Mouse (Mus musculus) lung, postnatal 0 days (tissue): ENCODE measurements around the gene Epb41l2. TPM values are rescaled to one million over a fixed set of nuclear protein-coding genes. Genes with fewer than 3 reads are reported as not detected.

Experiments
- ATAC-seq: fragments of 200-750 bp; cut with Nextera tagmentation; 2 replicates; pipeline ENCODE4 v1.8.0; 2017; ENCODE audit warnings: moderate library complexity
- DNase-seq: peaks from one replicate; pipeline ENCODE4 v3.0.0-alpha.2; 2016; ENCODE audit warnings: low spot score
- H3K27ac ChIP-seq: fragments of 300-500 bp; sonication (generic); 2 replicates; pipeline ENCODE4 v1.5.1; 2014; ENCODE audit warnings: antibody characterized with exemption, mild to moderate bottlenecking, low read length, mixed read lengths
- H3K27me3 ChIP-seq: fragments of 300-500 bp; sonication (generic); replicated peaks from 2 replicates; pipeline ENCODE4 v1.6.1; 2014; ENCODE audit warnings: low read length, mixed read lengths; ENCODE audit not compliant: insufficient read depth
- H3K36me3 ChIP-seq: fragments of 300-500 bp; sonication (generic); 2 replicates; pipeline ENCODE4 v1.6.1; 2014; ENCODE audit warnings: low read length, mixed read lengths; ENCODE audit not compliant: insufficient read depth
- H3K4me1 ChIP-seq: fragments of 300-500 bp; sonication (generic); 2 replicates; pipeline ENCODE4 v1.6.1; 2014; ENCODE audit warnings: antibody characterized with exemption, low read depth, low read length, mixed read lengths; ENCODE audit not compliant: insufficient read depth
- H3K4me2 ChIP-seq: fragments of 300-500 bp; sonication (generic); replicated peaks from 2 replicates; pipeline ENCODE4 v1.6.1; 2014; ENCODE audit warnings: low read depth, mild to moderate bottlenecking, low read length, moderate library complexity, mixed read lengths
- H3K4me3 ChIP-seq: fragments of 300-500 bp; sonication (generic); 2 replicates; pipeline ENCODE4 v1.5.1; 2014; ENCODE audit warnings: low read depth, low read length
- H3K9ac ChIP-seq: fragments of 300-500 bp; sonication (generic); replicated peaks from 2 replicates; pipeline ENCODE4 v1.6.1; 2014; ENCODE audit warnings: low read depth, mild to moderate bottlenecking
- H3K9me3 ChIP-seq: fragments of 300-500 bp; sonication (generic); 2 replicates; pipeline ENCODE4 v1.6.1; 2016; ENCODE audit warnings: low read length, mixed read lengths
- CTCF ChIP-seq: IDR thresholded peaks from 2 replicates; pipeline ENCODE4 v1.5.1; 2016; ENCODE audit warnings: antibody characterized with exemption, mild to moderate bottlenecking
- EP300 ChIP-seq: IDR thresholded peaks from 2 replicates; pipeline ENCODE4 v1.6.1; 2016; ENCODE audit warnings: antibody characterized with exemption, mild to moderate bottlenecking, control low read depth
- WGBS: fragments of 180-500 bp; shearing (Covaris S2); extraction: QIAGEN DNeasy Blood & Tissue Kit; methylation state at CpG from one replicate; pipeline ENCODE4 v1.1.7; 2014; 5-methylcytosine and 5-hydroxymethylcytosine counted together
- polyA plus RNA-seq: library from polyadenylated mRNA; unstranded; fragments of >200 nt; fragmentation: Nextera tagmentation; extraction: Ambion mirVana; gene quantifications from 2 replicates; pipeline ENCODE4 v1.2.1, GENCODE M21; 2015

Epb41l2 gene
- polyA plus RNA-seq, 1 experiment from 2014 or later, result 48.2 TPM

DNA sequence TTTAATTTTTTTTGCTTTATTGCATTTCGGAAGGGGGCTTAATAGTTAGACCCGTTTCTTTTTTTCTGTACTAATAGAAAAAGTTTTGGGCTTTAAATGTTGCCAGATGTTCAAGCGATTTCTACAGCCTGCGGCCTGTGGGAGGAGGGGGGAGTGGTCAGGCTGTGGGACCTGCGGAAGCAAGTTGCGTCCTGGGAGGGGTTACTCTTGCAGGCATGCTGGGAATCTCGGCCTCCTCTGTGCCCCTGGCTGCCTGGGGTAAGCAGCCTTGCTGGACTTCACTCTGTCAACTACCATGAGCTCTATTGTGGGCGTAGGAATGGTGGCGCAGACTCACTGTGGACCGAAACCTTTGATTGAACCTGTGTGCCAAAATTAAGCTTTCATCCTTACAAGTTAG lies 22.4 kb downstream of the Epb41l2 start:
- Histone ChIP-seq H3K27me3 (no peaks in the 10 kb centered on the region), H3K4me2 (no peak overlapping the region), H3K4me3 (no peak overlapping the region), H3K4me1 (peaks cover 6% of the 10 kb centered on the region; the same call in 1 of the 2 replicates), H3K9ac (no peak overlapping the region), H3K9me3 (no peaks in the 10 kb centered on the region), H3K27ac (no peak overlapping the region), H3K36me3 (no peaks in the 10 kb centered on the region)
- ATAC-seq (no peak), DNase-seq (no peak)
- 65% methylated on average over 10 of the region's 10 CpGs for WGBS
- TF ChIP-seq CTCF (no peak), EP300 (no peak)

DNA sequence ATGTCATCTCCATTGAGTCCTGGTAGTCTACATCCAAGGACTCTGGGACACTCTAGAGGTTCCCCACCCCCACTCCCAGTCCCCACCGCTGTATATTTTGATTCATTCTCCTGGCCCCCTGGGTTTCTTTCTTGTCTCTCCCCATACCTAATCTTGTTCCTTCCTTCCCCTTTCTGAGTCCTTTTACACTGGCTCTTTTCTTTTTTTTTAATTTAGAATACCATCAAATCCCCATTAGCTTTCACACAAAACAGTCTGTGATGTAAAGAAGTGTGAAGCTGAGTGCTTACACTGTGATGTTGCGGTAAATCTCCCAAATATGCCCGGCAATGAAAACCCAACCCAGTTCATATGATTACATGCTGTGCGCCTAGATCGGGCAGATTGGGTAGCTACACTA lies 23.6 kb downstream of the Epb41l2 start:
- Histone ChIP-seq H3K9me3 (no peaks in the 10 kb centered on the region), H3K9ac (no peak overlapping the region), H3K27ac (no peak overlapping the region), H3K27me3 (no peaks in the 10 kb centered on the region), H3K4me2 (no peak overlapping the region), H3K36me3 (no peaks in the 10 kb centered on the region), H3K4me3 (no peak overlapping the region), H3K4me1 (peaks cover 13% of the 10 kb centered on the region; the same call in 1 of the 2 replicates)
- TF ChIP-seq EP300 (no peak), CTCF (no peak)
- WGBS, result 82% methylated on average over 5 of the region's 5 CpGs
- ATAC-seq (no peak), DNase-seq (no peak)

DNA sequence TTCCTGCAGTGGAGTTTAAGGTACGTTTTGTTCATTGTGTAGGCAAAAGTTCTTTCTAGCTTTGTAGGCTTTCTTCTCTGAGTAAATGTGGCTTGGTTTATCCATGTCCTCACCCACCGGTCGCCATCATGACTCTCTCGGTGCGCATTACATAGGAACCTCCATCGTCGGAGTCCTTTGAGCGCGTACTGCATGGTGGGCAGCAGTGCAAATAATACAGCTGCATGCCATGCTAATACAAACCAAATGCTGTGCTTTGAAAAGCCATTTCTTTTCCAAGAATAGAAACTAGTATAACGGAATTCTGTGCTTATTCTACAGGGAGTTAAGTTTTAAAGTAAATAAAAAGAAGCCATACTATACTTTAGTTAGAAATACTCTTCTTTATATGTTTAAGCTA lies 24.8 kb downstream of the Epb41l2 start:
- no peaks in the 10 kb centered on the region for H3K9me3 ChIP-seq
- TF ChIP-seq CTCF, result no peak
- no peak for TF ChIP-seq EP300
- DNase-seq (no peak), ATAC-seq (no peak)
- no peak overlapping the region for H3K9ac ChIP-seq
- 75% methylated on average over 10 of the region's 10 CpGs for WGBS
- no peaks in the 10 kb centered on the region for H3K27me3 ChIP-seq
- no peak overlapping the region for H3K4me2 ChIP-seq
- H3K36me3 ChIP-seq, result no peaks in the 10 kb centered on the region
- no peak overlapping the region for H3K27ac ChIP-seq
- H3K4me1 ChIP-seq, result peaks cover 13% of the 10 kb centered on the region; the same call in 1 of the 2 replicates
- H3K4me3 ChIP-seq, result no peak overlapping the region

DNA sequence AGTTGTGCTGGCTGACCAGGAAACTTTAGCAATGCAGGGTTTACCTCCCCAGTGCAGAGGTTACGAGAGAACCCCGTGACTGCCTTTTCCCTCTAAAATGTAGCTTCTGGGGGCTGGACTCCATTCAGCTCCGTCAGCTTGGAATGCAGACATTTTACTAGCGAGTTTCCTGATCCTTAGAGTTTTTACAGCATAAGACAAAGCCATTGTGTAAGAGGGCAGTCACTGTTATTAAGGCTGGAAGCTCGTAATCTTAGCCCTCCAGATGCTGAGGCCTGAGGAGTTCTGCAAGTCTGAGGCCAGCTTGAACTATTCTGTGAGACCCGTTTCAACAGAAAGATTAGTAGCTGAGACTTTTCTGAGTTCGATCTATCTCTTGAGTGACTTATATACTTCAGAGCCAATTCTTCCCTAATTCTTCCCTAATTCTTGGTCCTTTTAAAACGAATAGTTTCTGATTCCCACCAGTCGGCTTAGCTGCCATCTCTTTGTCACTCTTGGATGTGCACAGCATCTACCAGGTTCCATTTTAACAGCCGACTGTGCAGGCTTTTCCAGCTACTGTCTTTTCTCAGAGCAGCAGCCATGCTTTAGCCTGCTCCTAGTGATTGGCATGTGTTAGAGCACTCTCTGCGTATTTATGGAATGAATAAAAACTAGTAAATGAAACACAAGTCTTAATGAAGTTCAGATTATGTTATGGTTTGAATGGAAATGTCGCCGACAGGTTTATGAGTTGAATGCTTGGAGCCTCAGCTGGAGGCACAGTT lies 26.4 kb downstream of the Epb41l2 start:
- H3K27ac ChIP-seq, result peak overlapping the region; percentile 17; the same call in 1 of the 2 replicates
- H3K4me2 ChIP-seq, result no peak overlapping the region
- TF ChIP-seq EP300 (no peak), CTCF (no peak)
- peak; percentile 69 for DNase-seq
- no peaks in the 10 kb centered on the region for H3K9me3 ChIP-seq
- WGBS, result 57% methylated on average over 13 of the region's 13 CpGs
- ATAC-seq, result peak; percentile 52; the same call in 1 of the 2 replicates
- no peak overlapping the region for H3K4me3 ChIP-seq
- H3K36me3 ChIP-seq, result no peaks in the 10 kb centered on the region
- H3K27me3 ChIP-seq, result no peaks in the 10 kb centered on the region
- H3K4me1 ChIP-seq, result peaks cover 13% of the 10 kb centered on the region; the same call in 1 of the 2 replicates
- no peak overlapping the region for H3K9ac ChIP-seq

DNA sequence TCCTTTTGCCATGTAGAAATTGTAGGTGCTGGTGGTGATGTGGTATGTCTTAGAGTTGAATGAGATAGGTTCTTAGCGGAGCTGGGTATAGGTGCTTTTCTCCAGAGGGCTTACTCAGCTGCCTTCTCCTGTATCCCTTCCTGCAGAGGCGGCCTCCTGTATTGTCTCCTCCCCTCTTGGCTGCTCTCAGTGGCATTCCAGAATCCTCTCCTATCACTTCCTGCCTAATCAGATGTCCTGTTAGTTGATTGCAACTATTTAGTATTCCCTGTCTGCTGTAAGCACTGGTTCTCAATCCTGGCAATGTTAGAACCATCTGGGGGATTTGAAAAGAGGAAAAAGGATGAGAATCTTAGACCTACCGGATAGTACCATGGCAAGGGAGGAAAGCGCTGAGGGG lies 27.3 kb downstream of the Epb41l2 start:
- 55% methylated on average over 4 of the region's 4 CpGs for WGBS
- H3K4me3 ChIP-seq, result no peak overlapping the region
- H3K9me3 ChIP-seq, result no peaks in the 10 kb centered on the region
- peaks cover 13% of the 10 kb centered on the region; the same call in 1 of the 2 replicates for H3K4me1 ChIP-seq
- DNase-seq, result peak; percentile 54
- H3K4me2 ChIP-seq, result no peak overlapping the region
- H3K9ac ChIP-seq, result no peak overlapping the region
- H3K27ac ChIP-seq, result peak overlapping the region; percentile 17
- peak; percentile 64 for ATAC-seq
- H3K36me3 ChIP-seq, result no peaks in the 10 kb centered on the region
- no peak for TF ChIP-seq EP300
- no peak for TF ChIP-seq CTCF
- no peaks in the 10 kb centered on the region for H3K27me3 ChIP-seq

DNA sequence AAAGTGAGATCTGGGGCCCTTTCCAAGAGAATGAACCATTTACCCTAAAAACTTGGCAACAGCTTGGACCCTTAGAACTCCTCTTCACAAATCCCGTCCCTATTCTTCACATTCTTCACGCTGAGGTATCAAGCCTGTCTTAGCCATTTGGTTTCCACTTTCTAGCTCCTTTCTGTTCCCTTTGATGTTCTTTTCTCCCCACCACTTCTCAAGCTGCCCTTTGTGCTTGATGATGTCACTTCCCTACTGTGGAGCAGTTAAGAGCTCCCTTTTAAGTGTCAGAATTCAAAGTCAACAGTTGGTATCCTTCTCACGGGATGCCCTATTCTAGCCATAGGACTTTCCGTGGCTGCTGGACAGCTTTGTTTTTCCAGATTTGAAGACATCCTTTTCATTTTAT lies 27.7 kb downstream of the Epb41l2 start:
- TF ChIP-seq CTCF (no peak), EP300 (no peak)
- WGBS, result 14% methylated on average over 4 of the region's 4 CpGs
- Histone ChIP-seq H3K4me1 (peaks cover 13% of the 10 kb centered on the region; the same call in 1 of the 2 replicates), H3K27ac (peak overlapping the region; percentile 17), H3K4me2 (no peak overlapping the region), H3K27me3 (no peaks in the 10 kb centered on the region), H3K4me3 (no peak overlapping the region), H3K36me3 (no peaks in the 10 kb centered on the region), H3K9ac (no peak overlapping the region), H3K9me3 (no peaks in the 10 kb centered on the region)
- peak; percentile 80 for DNase-seq
- ATAC-seq, result peak; percentile 69
